ENCODE assay signal across 29 mouse cellular contexts in the genomic region with DNA sequence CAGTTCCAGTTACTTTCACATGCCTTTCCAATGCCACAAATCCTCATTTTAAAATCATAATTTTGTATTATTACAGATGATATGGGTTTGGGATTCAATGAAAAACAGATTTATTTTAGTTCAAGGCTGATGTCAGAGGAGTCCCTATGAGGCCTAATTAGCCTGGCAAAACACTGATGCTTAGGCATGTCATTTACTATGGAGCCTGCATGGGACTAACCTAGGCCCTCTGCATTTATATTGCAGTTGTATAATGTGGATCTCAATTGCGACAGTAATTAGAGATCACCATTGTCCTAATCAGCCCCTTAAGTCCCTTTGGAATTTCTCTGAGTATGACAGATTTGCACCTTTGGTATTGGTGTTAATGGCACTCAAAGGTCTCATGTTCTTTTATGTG.
A peak's percentile ranks its signal among the peaks of the same experiment; 100 is the strongest.
DNase-seq lines count a peak whose midpoint lies in the region; ATAC-seq and TF ChIP-seq lines count a peak whose summit lies in the region.
"Had no signal": no experiment of that assay in that cellular context is flagged by ENCODE, and none has a peak within 500 bp of the region (broad histone marks: within the 10 kb centered on the region; RNA-seq: fewer than 3 reads in every experiment).

No protein-coding gene starts in this region.

- H3K4me2 ChIP-seq in embryonic facial prominence, embryonic 14.5 days (ENCODE audit: low read depth, low read length) = no peak overlapping the region
- no peak overlapping the region for H3K4me2 ChIP-seq in midbrain, embryonic 13.5 days (replicated peaks)
- H3K4me2 ChIP-seq in midbrain, postnatal 0 days (ENCODE audit: low read depth, low read length, poor library complexity, severe bottlenecking) = no peak overlapping the region
- H3K4me2 ChIP-seq in midbrain, embryonic 16.5 days (ENCODE audit: low read length) = no peak overlapping the region
- H3K4me2 ChIP-seq in midbrain, embryonic 14.5 days (ENCODE audit: low read length) = no peak overlapping the region
- H3K4me2 ChIP-seq: embryonic facial prominence, embryonic 12.5 days; embryonic facial prominence, embryonic 15.5 days; forebrain, embryonic 12.5 days had no signal

- peaks cover 19% of the 10 kb centered on the region for H3K9me3 ChIP-seq in embryonic facial prominence, embryonic 14.5 days (ENCODE audit: control insufficient read depth, low read length)
- H3K9me3 ChIP-seq in embryonic facial prominence, embryonic 10.5 days = peaks cover 11% of the 10 kb centered on the region
- H3K9me3 ChIP-seq in midbrain, embryonic 13.5 days = peaks cover 13% of the 10 kb centered on the region
- H3K9me3 ChIP-seq in midbrain, postnatal 0 days (ENCODE audit: low read length) = peaks cover 7% of the 10 kb centered on the region; the same call in 1 of the 2 replicates
- H3K9me3 ChIP-seq in midbrain, embryonic 16.5 days (replicated peaks; ENCODE audit: control insufficient read depth, low read length, poor library complexity, severe bottlenecking) = peaks cover 7% of the 10 kb centered on the region
- H3K9me3 ChIP-seq in midbrain, embryonic 14.5 days (ENCODE audit: control insufficient read depth, low read length) = peaks cover 21% of the 10 kb centered on the region
- H3K9me3 ChIP-seq: embryonic facial prominence, embryonic 15.5 days had no signal

- H3K27ac ChIP-seq in embryonic facial prominence, embryonic 14.5 days (replicated peaks; ENCODE audit: low read depth, low read length) = no peak overlapping the region
- no peak overlapping the region for H3K27ac ChIP-seq in embryonic facial prominence, embryonic 10.5 days (replicated peaks)
- no peak overlapping the region for H3K27ac ChIP-seq in midbrain, embryonic 13.5 days
- no peak overlapping the region for H3K27ac ChIP-seq in midbrain, postnatal 0 days (ENCODE audit: low read depth, low read length)
- no peak overlapping the region for H3K27ac ChIP-seq in midbrain, embryonic 16.5 days (ENCODE audit: low read length)
- no peak overlapping the region for H3K27ac ChIP-seq in midbrain, embryonic 14.5 days (replicated peaks; ENCODE audit: low read depth, low read length)
- H3K27ac ChIP-seq: embryonic facial prominence, embryonic 12.5 days; embryonic facial prominence, embryonic 15.5 days; forebrain, embryonic 10.5 days; forebrain, embryonic 12.5 days had no signal

- WGBS in embryonic facial prominence, embryonic 14.5 days = 83% methylated on average over 1 of the region's 1 CpGs
- 91% methylated on average over 1 of the region's 1 CpGs for WGBS in embryonic facial prominence, embryonic 10.5 days
- 74% methylated on average over 1 of the region's 1 CpGs for WGBS in midbrain, embryonic 13.5 days
- 68% methylated on average over 1 of the region's 1 CpGs for WGBS in midbrain, postnatal 0 days
- 65% methylated on average over 1 of the region's 1 CpGs for WGBS in midbrain, embryonic 16.5 days
- WGBS in midbrain, embryonic 14.5 days = 63% methylated on average over 1 of the region's 1 CpGs

- no peak for TF ChIP-seq CTCF in midbrain, postnatal 0 days (IDR thresholded peaks at IDR 0.05)

- no peaks in the 10 kb centered on the region for H3K4me1 ChIP-seq in embryonic facial prominence, embryonic 14.5 days (ENCODE audit: control insufficient read depth, insufficient read depth, low read length)
- no peaks in the 10 kb centered on the region for H3K4me1 ChIP-seq in embryonic facial prominence, embryonic 10.5 days
- no peaks in the 10 kb centered on the region for H3K4me1 ChIP-seq in midbrain, embryonic 13.5 days (replicated peaks)
- no peaks in the 10 kb centered on the region for H3K4me1 ChIP-seq in midbrain, postnatal 0 days (ENCODE audit: insufficient read depth, low read length)
- no peaks in the 10 kb centered on the region for H3K4me1 ChIP-seq in midbrain, embryonic 16.5 days (ENCODE audit: control insufficient read depth, insufficient read depth, low read length)
- H3K4me1 ChIP-seq in midbrain, embryonic 14.5 days (ENCODE audit: control insufficient read depth, insufficient read depth, low read length) = no peaks in the 10 kb centered on the region
- H3K4me1 ChIP-seq: embryonic facial prominence, embryonic 12.5 days; embryonic facial prominence, embryonic 15.5 days; forebrain, embryonic 10.5 days; forebrain, embryonic 12.5 days had no signal

- no peak overlapping the region for H3K9ac ChIP-seq in embryonic facial prominence, embryonic 14.5 days (ENCODE audit: low read depth, low read length)
- H3K9ac ChIP-seq in midbrain, embryonic 13.5 days (replicated peaks) = no peak overlapping the region
- H3K9ac ChIP-seq in midbrain, postnatal 0 days (replicated peaks; ENCODE audit: low read length, poor library complexity, severe bottlenecking) = no peak overlapping the region
- no peak overlapping the region for H3K9ac ChIP-seq in midbrain, embryonic 16.5 days (ENCODE audit: low read depth, low read length)
- no peak overlapping the region for H3K9ac ChIP-seq in midbrain, embryonic 14.5 days (replicated peaks; ENCODE audit: low read length)
- H3K9ac ChIP-seq: embryonic facial prominence, embryonic 12.5 days; embryonic facial prominence, embryonic 15.5 days; forebrain, embryonic 12.5 days had no signal

- no peaks in the 10 kb centered on the region for H3K27me3 ChIP-seq in embryonic facial prominence, embryonic 14.5 days (replicated peaks; ENCODE audit: control insufficient read depth, insufficient read depth, low read length)
- H3K27me3 ChIP-seq in embryonic facial prominence, embryonic 10.5 days (replicated peaks; ENCODE audit: low read depth, poor library complexity, severe bottlenecking) = no peaks in the 10 kb centered on the region
- no peaks in the 10 kb centered on the region for H3K27me3 ChIP-seq in midbrain, embryonic 13.5 days
- no peaks in the 10 kb centered on the region for H3K27me3 ChIP-seq in midbrain, postnatal 0 days (ENCODE audit: insufficient read depth, low read length)
- H3K27me3 ChIP-seq in midbrain, embryonic 16.5 days (ENCODE audit: control insufficient read depth, insufficient read depth, low read depth, low read length) = no peaks in the 10 kb centered on the region
- H3K27me3 ChIP-seq in midbrain, embryonic 14.5 days (ENCODE audit: control insufficient read depth, insufficient read depth, low read length) = no peaks in the 10 kb centered on the region
- H3K27me3 ChIP-seq: CH12.LX; embryonic facial prominence, embryonic 12.5 days; embryonic facial prominence, embryonic 15.5 days; forebrain, embryonic 12.5 days; Patski had no signal

- no peak for DNase-seq in embryonic facial prominence, embryonic 14.5 days (ENCODE audit: low spot score)
- DNase-seq in embryonic facial prominence, embryonic 10.5 days (ENCODE audit: low spot score) = no peak
- DNase-seq in midbrain, postnatal 0 days (ENCODE audit: low spot score) = no peak
- DNase-seq in midbrain, embryonic 14.5 days = no peak
- DNase-seq: adrenal gland, adult 8-10 months; adrenal gland, postnatal 14 days; adrenal gland, postnatal 36 days; B cell, adult 2 months; cerebellum, adult 11 months; cerebellum, adult 18-20 months; cerebellum, adult 8-10 months; cerebellum, adult 9-11 months; cerebellum, postnatal 14 days; cerebellum, postnatal 36 days; embryo, embryonic 11 days had no signal

- no peaks in the 10 kb centered on the region for H3K36me3 ChIP-seq in embryonic facial prominence, embryonic 14.5 days (ENCODE audit: control insufficient read depth, insufficient read depth, low read length)
- no peaks in the 10 kb centered on the region for H3K36me3 ChIP-seq in embryonic facial prominence, embryonic 10.5 days (replicated peaks)
- H3K36me3 ChIP-seq in midbrain, embryonic 13.5 days = no peaks in the 10 kb centered on the region; the same call in 1 of the 2 replicates
- H3K36me3 ChIP-seq in midbrain, postnatal 0 days (ENCODE audit: insufficient read depth, low read length) = no peaks in the 10 kb centered on the region
- no peaks in the 10 kb centered on the region for H3K36me3 ChIP-seq in midbrain, embryonic 16.5 days (ENCODE audit: control insufficient read depth, insufficient read depth, low read length)
- H3K36me3 ChIP-seq in midbrain, embryonic 14.5 days (ENCODE audit: control insufficient read depth, insufficient read depth, low read length) = no peaks in the 10 kb centered on the region
- H3K36me3 ChIP-seq: embryonic facial prominence, embryonic 12.5 days; embryonic facial prominence, embryonic 15.5 days; forebrain, embryonic 10.5 days; forebrain, embryonic 12.5 days; G1E had no signal

- H3K4me3 ChIP-seq in embryonic facial prominence, embryonic 14.5 days (ENCODE audit: low read depth, low read length) = no peak overlapping the region
- H3K4me3 ChIP-seq in embryonic facial prominence, embryonic 10.5 days = no peak overlapping the region
- H3K4me3 ChIP-seq in midbrain, embryonic 13.5 days (replicated peaks) = no peak overlapping the region
- no peak overlapping the region for H3K4me3 ChIP-seq in midbrain, postnatal 0 days (ENCODE audit: low read depth, low read length)
- H3K4me3 ChIP-seq in midbrain, embryonic 16.5 days (ENCODE audit: low read depth, low read length) = no peak overlapping the region
- H3K4me3 ChIP-seq in midbrain, embryonic 14.5 days (replicated peaks; ENCODE audit: low read depth, low read length) = no peak overlapping the region
- H3K4me3 ChIP-seq: embryonic facial prominence, embryonic 12.5 days; embryonic facial prominence, embryonic 15.5 days; erythroblast, embryonic 14.5 days; forebrain, embryonic 10.5 days; forebrain, embryonic 12.5 days had no signal

- ATAC-seq in embryonic facial prominence, embryonic 14.5 days (ENCODE audit: low read depth) = peak; percentile 53; the same call in 1 of the 2 replicates
- 0 out of 2 replicates have a peak, but pooled peaks have one; percentile 50 for ATAC-seq in midbrain, embryonic 13.5 days
- no peak for ATAC-seq in midbrain, postnatal 0 days (ENCODE audit: low FRiP score)
- peak; percentile 58; the same call in 1 of the 2 replicates for ATAC-seq in midbrain, embryonic 16.5 days
- no peak for ATAC-seq in midbrain, embryonic 14.5 days (ENCODE audit: low FRiP score, low TSS enrichment)
- ATAC-seq: activated CD4-positive, CD25-positive, alpha-beta regulatory T cell, adult 4 months; CD4-positive, CD25-positive, alpha-beta regulatory T cell, adult 4 months; forebrain, embryonic 14.5 days; forebrain, embryonic 16.5 days; Patski had no signal

Comparison
In these comparisons a context has a peak if more than half of its experiments do, and no peak if none do; other contexts are left out.
1. ATAC-seq: peak in embryonic facial prominence, embryonic 14.5 days (single experiment), midbrain, embryonic 13.5 days (single experiment) and midbrain, embryonic 16.5 days (single experiment); none in midbrain, postnatal 0 days (single experiment) and midbrain, embryonic 14.5 days (single experiment).